Mouse (Mus musculus) skeletal muscle tissue, adult 2 months (tissue): ENCODE data around the gene Tfpt.
"Not testable (repeated sequence)": the region's sequence is repeated elsewhere in the genome, so short reads cannot be mapped to it uniquely, and the experiment has no call there.

ENCODE experiments used
- DNase-seq: peaks from one replicate; pipeline ENCODE4 v3.0.0-alpha.2; 2012; ENCODE audit warnings: low read depth, low spot score

Tfpt gene

DNA sequence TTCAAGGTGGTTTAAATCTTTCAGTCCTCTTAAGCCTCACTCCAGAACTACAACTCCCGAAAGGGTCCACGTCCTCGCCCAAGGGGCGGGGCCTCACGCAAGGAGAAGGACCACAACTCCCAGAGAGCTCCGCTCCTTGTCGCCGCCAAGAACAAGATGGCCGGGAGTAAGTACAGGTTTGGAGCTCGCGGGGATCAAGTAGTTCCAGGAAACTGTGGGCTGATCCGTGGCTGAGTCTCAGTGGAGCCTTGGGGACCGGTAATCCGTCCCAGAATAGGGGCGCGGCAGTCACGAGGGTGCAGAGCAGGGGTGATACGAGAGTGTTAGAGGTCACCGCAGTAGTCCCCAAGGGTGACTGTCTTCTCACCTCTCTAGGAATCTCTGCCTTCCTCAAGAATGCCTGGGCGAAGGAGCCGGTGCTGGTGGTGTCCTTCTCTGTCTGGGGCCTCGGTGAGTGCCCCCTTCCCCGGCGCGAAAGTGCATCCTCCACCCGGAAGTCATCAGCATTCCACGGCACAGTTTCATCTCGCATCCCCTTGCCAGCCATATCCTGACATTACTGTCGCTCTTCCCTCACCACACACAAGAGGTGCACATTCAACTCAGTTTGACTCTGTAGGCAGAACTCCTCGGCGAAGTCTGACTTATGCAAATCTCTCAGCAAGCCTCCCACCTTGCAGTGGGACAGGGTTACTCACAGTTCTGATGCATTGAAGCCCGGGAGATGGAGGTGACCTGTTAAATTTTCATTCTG, 12.3 kb downstream of the Tfpt start, which contains the start of gene Ndufa3:
TSS of gene Ndufa3 (plus strand) at position 132 of the 754 bp plus-strand sequence.
- DNase-seq = peak; percentile 87

DNA sequence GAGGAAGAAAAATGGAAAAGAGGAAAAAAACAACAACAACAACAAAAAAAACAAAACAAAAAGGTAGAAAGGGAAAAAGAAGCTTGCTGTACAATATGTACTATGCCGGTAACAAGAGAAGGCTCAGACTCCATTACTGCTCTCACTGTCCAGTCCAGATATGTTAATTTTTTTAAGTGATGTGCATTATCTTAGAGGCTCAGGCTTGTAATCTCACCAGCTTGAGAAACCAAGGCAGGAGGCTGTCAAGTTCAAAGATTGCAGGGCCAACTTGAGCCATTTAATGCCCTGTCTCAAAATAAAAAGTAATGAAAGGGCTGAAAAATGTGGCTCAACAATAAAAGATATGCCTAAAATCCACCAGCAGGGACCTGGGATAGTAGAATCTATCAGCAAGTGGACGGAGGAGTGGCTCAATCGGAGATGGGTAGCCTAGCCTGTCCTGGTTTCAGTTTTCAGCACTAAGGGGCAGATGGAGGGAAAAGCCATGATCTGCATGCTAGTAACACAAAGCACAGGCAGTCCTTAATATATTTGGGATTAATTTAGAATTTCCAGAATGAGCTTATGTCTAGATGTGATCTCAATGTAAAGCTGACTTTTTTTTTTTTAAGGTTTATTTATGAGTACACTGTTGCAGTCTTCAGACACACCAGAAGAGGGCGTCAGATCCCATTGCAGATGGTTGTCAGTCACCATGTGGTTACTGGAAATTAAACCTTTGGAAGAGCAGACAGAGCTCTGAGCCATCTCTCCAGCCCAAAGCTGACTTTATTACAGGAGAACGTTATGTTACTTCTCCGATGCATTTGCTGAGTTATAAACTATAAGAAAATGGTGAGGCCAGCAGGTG, 13.1 kb downstream of the Tfpt start:
- no peak for DNase-seq

DNA sequence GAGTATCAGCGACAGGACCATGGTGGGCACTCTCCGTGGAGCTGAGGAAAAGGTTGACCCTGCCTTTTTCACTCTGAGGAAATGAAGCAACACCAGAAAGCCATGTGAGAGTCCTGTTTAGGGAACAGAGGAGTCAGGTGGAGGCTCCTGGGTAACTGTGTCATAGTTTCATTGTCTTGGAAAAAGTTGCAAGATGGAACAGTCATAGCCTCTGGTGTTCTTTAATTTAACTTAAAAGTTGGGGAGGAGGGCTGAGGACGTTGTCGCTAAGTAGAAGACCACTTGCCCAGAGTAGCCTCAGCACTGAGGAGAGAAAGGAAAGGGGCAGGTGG, 13.7 kb downstream of the Tfpt start, which contains the start of gene Oscar:
TSS of gene Oscar (minus strand) at position 101 of the 332 bp plus-strand sequence.
- DNase-seq = no peak

DNA sequence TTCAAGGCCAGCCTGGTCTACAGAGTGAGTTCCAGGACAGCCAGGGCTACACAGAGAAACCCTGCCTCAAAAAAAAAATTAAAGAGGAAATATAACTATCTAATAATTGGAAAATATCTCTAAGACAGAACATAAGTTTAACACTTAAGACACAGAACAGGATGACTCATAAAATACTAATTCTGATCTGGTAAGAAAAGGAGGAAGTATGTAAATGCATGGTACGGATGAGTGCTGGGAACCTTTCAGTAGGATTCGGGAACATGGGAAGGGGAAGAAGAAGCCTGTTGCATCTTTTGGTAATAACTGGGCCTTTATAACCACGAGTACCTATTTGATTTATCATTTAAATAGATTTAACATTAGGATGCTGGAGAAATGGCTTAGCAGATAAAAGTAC, 15.7 kb downstream of the Tfpt start:
- DNase-seq = no peak

DNA sequence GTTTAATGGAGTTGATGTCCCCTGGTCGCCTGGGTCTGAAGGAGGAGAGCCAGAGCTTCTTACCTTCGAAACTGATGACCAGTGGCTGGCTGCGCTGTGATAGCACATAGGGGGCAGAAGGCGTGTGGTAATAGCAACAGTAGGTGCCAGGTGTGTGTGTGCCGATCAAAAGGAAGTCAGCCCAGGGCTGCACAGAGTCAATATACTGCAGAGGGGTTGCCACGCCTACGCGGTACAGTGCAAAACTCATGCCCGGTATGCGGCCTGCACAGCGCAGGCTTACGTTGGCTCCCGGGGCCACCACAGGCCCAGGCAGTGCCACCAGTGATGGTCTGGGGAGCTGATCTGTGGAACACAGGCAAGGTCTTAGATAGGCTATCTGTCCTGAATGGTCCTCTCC, 18.7 kb downstream of the Tfpt start:
- no peak for DNase-seq

DNA sequence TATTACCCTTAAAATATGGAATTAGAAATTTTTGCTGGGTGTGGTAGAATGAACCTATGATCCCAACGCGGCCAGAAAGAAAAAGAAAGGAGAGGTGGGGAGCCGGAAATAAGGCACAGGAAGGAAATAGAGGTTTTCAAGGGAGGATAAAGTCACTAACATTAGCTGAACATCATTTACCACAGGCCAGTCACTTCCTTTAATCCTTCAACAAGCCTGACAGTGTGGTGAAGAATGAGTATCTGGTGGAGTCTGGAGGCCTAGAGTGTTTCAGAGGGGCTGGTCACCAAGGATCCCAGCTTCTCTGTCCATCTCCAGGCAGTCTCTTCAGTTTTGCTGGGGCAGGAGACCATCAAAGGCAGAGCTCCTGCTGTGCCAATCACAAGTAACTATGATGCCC, 19.3 kb downstream of the Tfpt start:
- no peak for DNase-seq

DNA sequence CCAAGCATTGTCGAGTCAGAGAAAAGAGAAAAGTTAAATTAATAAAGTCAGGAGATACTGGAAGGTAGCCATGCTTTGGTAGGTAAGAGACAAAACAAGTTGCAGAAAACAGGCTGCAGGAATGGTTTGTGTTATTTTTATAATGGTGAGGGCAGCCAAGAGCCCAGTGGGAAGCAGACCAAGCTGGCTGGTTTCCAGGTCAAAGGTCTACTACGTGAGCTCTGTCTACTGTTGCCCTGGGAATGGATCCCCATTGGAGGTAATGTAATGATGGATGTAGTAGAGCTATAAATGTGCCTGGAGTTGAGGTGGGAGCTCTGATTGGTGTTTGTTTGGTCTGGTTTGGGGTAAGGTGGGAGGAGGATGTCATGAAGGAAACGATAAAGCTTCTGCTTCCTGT, 20.6 kb downstream of the Tfpt start:
- DNase-seq = peak; percentile 68

DNA sequence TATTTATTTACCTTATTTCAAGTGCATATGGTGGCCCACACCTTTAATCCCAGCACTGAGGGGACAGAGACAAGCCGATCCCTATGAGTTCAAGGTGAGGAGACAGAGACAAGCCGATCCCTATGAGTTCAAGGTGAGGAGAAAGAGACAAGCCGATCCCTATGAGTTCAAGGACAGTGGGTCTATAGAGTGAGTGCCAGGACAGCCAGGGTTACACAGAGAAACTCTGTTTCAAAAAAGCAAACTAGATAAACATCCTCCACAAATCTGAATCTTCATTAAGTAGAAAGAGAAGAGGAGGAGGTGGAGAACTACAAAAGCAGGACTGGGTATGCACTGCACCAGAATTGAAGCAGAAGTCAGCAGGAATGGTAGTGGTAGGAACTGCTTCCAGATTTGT, 21.1 kb downstream of the Tfpt start:
- DNase-seq = no peak

DNA sequence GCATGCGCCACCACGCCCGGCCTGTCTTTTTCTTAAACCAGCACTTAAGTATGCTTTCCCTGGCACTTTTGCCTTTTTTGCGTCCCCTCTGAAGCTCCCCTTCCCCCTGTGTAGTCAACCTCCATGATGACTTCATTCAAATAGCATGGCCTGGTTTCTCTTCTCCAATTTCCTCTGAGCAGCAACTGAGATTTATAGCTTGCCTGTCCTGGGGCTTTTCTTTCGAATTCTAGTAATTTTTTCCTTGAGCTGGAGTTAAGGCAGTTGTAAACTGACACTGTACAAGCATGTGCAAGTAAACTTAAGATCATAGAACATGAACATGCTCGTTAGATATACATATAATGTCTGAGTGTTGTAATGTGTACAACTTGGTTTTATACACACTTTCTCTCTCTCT, 22.3 kb downstream of the Tfpt start:
- DNase-seq = no peak

DNA sequence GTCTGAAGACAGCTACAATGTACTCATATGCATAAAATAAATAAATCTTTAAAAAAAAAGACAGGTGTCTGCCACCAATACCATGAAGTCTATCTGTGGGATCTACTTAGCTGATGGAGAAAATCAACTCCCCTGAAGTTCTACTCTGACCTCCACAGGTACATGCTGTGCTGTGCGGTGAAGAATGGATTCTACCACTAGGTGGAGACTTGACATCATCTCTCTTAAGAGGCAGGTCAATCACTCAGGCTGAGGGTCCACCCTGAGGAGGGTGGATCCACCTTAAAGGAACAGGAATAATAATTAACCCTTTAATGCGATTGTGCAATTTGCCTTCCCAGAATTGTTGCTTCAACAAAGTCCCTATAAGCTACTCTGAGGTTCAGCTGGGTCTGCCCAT, 22.9 kb downstream of the Tfpt start:
- no peak for DNase-seq

DNA sequence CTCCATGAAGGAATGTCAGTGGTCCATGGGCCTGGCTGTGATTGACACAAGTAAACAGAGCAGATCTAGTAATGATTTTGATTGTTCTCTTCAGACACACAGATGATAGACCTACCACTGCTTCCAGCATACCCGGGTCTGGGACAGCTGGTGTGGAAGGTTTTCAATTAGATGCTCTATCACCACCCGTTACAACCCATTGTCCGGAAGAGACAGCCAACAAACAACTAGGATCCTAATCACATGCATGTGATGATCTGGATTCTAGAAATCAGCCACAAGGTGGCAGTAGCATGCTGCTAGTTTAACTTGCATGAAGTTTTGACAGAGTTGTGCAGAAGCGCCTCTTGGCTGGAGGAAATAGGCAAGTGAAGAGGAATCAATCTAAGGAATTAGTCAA, 28.6 kb downstream of the Tfpt start:
- peak; percentile 44 for DNase-seq

DNA sequence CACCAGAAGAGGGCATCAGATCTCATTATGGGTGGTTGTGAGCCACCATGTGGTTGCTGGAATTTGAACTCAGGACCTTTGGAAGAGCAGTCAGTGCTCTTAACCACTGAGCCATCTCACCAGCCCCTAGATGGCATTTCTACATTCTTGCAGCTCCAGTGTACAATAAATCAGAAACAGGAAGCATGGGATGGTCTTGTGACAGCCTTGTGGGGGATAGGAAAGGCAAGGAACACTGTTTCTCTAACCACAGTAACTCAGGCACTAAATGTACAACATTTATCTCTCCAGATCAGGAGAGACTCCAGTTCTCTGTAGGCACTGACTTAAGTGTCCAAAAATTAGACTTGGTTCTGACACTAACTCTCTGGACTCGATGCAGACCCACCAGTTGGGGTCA, 32.0 kb downstream of the Tfpt start:
- DNase-seq = not testable (repeated sequence)

DNA sequence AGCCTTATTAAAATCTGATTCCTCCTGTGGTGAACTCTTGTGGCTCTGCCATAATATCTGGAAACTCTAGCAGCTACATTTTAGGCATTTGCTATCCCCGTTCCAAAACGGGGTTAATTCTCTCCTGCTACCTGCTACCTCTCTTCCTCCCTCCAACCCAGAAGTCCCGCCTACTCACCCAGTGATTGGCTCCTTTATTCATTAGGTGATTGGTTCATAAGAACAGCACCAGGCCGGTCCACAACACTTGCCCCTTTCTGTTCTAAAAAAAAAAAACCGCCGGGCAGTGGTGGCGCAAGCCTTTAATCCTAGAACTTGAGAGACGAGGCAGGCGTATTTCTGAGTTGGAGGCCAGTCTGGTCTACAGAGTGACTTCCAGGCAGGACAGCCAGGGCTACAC, 34.6 kb downstream of the Tfpt start:
- DNase-seq = no peak

DNA sequence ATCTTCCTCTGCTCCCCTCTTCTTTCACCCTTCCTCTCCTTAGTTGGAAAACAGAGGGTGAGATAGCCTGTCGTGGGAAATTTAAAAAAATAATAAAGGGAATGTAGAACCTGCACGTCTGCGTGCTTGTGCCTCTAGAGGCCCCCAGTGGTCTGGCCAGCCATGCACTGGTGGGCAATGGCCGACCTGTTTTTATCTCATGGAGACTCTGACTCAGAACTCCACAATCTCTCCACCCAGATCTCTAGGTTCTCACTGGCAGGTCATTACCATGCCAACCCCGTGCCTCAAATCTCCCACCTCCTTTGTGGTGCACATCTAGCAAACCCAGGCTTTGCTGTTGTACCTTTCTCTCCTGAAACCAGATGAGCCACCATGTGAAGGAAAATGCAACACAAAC, 35.0 kb downstream of the Tfpt start:
- DNase-seq = no peak

DNA sequence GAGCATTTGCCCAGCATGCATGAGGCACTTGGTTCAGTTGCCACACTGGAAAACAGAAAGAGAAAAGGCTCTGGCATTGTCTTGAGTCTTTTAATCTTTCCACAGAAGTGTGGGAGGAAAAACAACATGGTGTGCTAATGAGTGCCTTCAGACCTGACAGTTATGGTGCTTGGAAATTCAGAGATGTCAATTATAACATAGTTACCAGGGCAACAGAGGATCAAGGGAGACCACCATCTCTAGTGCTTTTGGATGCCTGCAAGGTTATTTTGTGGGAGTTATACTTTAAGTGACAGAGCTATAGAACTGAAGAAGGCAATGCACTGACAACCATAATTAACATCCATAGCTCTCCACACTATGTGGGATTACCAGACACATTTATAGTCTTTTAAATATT, 35.9 kb downstream of the Tfpt start:
- DNase-seq = no peak

DNA sequence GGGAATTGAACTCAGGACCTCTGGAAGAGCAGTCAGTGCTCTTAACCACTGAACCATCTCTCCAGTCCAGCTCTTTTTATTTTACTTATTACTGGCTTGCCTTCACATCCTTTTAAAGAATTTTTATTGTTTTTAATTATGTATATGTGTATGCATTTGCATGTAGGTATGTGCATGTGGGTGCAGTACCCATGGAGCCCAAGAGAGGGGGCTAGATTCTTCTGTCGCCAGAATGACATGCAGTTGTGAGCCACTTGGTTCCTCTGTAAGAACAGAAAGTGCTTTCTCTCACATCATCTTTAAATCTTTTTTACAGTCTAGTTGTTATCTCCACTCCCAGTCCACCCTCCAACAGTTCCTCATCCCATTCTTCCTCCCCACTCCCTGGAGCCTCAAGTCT, 38.2 kb downstream of the Tfpt start:
- no peak for DNase-seq

DNA sequence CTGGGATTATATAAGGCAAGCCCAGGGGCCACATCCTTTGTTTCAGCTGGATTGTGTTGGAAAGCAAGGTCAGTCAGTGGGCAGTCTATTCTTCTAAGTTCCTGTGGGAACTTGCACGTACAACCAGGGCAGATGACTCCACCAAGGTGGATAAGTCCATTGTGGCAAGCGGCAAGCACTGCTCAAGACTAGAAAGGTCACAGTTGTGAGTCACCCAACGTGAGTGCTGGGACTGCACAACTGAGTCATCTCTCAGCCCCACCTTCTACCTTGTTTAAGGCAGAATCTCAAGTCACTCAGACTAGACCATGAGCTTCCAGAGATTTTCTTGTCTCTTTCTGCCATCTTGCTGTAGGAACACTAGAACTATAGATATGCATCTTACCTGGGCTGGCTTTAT, 39.2 kb downstream of the Tfpt start:
- no peak for DNase-seq

DNA sequence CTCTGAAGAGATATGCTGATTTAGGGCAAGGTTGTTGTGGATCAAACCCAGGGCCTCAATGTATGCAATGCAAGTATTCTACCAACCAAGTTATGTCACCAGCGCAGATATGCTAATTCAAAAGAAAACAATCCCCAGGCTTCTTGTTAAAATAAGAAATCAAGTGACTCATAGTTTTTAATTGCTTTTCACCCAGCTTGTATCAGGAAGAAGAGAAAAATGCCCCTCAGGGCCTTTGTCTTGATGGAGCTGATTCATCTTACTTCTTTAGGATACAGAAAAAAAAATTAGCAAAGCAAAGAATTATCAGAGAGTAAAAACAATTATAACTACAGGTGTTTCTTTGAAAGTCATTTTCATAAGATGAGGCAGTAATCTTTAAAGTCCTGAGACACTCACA, 42.4 kb downstream of the Tfpt start:
- no peak for DNase-seq

DNA sequence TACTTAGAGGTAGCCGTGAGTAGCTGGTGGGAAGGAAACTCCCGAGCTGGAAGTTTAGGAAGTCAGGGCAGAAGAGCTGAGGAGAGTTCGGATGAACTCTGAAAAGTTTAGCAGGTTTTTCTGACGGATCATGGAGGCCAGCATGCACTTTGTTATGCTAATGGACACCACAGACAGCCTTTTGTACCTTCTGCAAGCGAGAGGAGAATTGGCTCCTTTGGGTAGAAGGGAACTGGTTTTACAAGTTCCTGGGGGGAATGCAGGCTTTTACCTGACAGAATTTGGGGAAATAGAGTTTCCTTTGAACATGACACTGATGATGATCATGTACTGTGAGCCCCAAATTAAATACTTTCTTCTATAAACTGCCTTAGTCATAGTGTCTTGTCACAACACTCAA, 43.5 kb downstream of the Tfpt start:
- no peak for DNase-seq

DNA sequence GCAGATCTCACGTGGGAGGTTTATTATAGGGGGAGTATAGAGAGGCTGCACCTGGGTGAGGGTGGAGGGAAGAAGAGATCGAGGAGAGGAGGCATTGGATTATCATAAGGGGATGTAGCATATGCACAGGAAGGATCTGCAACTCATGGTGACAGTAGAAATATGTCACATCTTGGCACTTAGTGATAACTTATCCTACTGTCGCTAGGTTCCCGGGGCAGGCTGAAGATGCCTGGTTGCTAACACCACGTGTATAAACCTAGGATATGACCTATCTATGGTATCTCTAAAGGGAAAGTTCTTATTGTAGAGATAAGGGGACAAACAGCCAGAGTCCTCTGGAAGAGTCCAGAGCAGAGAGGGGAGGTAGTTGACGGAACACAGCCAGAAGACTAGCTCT, 44.0 kb downstream of the Tfpt start:
- no peak for DNase-seq

DNA sequence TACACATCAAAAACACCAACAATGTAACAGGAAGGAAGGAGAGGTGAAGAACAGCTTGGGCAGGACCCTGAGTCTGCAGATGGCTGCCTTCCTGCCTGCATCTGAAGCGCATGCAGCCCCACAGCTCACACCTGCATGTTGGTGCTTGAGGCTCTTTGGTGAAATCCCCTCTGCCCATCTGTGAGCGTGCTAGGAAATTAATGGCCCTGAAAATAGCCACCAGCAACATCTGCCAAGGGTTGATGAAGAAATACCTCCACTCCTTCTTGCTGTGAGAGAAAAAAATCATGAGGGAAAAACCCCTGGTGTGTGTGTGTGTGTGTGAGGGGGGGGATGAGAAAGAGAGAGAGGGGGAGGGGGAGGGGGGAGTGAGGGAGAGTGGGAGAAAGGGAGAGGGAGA, 49.7 kb downstream of the Tfpt start:
- no peak for DNase-seq

DNA sequence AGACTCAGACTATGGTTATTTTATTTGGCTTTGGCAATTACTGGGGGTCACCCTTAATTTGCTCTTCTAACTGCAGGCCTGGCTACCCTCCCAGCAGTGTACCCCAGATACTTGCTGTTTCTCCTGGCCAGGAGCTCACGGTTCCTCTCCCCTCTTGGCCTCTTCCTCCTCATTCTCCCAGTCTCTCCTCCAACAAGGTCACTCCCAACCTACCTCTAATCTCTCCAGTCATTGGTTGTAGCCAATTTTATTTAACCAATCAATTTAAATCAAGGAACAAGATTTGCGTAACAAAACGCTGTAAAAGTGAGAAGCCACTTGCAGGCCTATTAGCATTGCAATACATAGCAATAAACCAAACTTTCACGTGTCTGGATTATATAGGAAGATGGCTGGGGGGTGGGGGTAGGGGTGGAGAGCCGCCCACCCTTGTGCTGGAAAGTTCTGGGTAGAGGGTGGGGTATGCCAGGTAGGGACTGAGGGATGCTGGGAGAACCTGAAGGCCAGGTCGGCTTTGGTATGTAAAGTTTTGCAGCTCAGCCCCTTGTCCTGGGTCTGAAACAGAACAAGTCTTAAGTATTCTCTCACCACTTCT, 50.7 kb downstream of the Tfpt start:
- DNase-seq = no peak

DNA sequence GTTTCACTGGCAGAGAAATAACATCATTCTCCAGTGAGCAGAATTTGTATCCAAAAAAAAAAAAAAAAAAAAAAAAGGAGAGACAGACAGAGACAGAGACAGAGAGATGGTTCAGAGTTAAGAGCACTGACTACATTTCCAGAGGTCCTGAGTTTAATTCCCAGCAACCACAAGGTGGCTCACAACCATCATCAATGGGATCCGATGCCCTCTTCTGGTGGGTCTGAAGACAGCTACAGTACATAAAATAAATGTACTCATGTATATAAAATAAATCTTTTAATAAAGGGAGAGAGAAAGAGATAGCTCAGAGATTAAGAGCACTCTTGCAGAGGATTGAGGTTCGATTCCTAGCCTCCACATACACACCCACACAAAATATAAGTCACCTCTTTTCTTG, 51.5 kb downstream of the Tfpt start:
- DNase-seq = no peak
